Mouse (Mus musculus): Measurements from ENCODE around the gene Gm17359. TPM values are rescaled to one million over a fixed set of nuclear protein-coding genes. Genes with fewer than 3 reads are reported as not detected.

Gene Gm17359
- polyA plus RNA-seq, 1 experiment from 2014 or later: not detected

- Histone ChIP-seq H3K27ac (ENCODE audit: low read depth, low read length) (no peak overlapping the region), H3K27me3 (replicated peaks; ENCODE audit: control insufficient read depth, insufficient read depth, low read length) (no peaks in the 10 kb centered on the region), H3K4me2 (replicated peaks; ENCODE audit: low read depth) (no peak overlapping the region), H3K9me3 (ENCODE audit: control insufficient read depth) (no peaks in the 10 kb centered on the region), H3K9ac (ENCODE audit: low read depth, low read length) (no peak overlapping the region), H3K4me1 (replicated peaks; ENCODE audit: control insufficient read depth, insufficient read depth, low read length) (no peaks in the 10 kb centered on the region), H3K36me3 (ENCODE audit: control insufficient read depth, insufficient read depth) (no peaks in the 10 kb centered on the region), H3K4me3 (ENCODE audit: low read depth, low read length) (no peak overlapping the region)
- 51% methylated on average over 5 of the region's 5 CpGs for WGBS
- ATAC-seq: peak; percentile 70
- TF ChIP-seq CTCF (IDR thresholded peaks at IDR 0.05; ENCODE audit: low read depth): peak; percentile 59
These were observed 40.4 kb upstream of the Gm17359 start for GRCm38 (mm10) chr3:79296049-79296448.

GRCm38 (mm10) chr3:79296586-79296985 lies 39.9 kb upstream of the Gm17359 start:
- no peak for TF ChIP-seq CTCF (IDR thresholded peaks at IDR 0.05; ENCODE audit: low read depth)
- WGBS: 89% methylated on average over 3 of the region's 3 CpGs
- no peak overlapping the region for H3K4me3 ChIP-seq (ENCODE audit: low read depth, low read length)
- no peaks in the 10 kb centered on the region for H3K27me3 ChIP-seq (replicated peaks; ENCODE audit: control insufficient read depth, insufficient read depth, low read length)
- no peaks in the 10 kb centered on the region for H3K4me1 ChIP-seq (replicated peaks; ENCODE audit: control insufficient read depth, insufficient read depth, low read length)
- H3K9me3 ChIP-seq (ENCODE audit: control insufficient read depth): no peaks in the 10 kb centered on the region
- H3K27ac ChIP-seq (ENCODE audit: low read depth, low read length): no peak overlapping the region
- H3K4me2 ChIP-seq (replicated peaks; ENCODE audit: low read depth): no peak overlapping the region
- H3K9ac ChIP-seq (ENCODE audit: low read depth, low read length): no peak overlapping the region
- no peak for ATAC-seq
- no peaks in the 10 kb centered on the region for H3K36me3 ChIP-seq (ENCODE audit: control insufficient read depth, insufficient read depth)

GRCm38 (mm10) chr3:79297281-79297680 lies 39.2 kb upstream of the Gm17359 start:
- Histone ChIP-seq H3K4me2 (replicated peaks; ENCODE audit: low read depth) (no peak overlapping the region), H3K27ac (ENCODE audit: low read depth, low read length) (no peak overlapping the region), H3K4me1 (replicated peaks; ENCODE audit: control insufficient read depth, insufficient read depth, low read length) (no peaks in the 10 kb centered on the region), H3K27me3 (replicated peaks; ENCODE audit: control insufficient read depth, insufficient read depth, low read length) (no peaks in the 10 kb centered on the region), H3K9me3 (ENCODE audit: control insufficient read depth) (no peaks in the 10 kb centered on the region), H3K36me3 (ENCODE audit: control insufficient read depth, insufficient read depth) (no peaks in the 10 kb centered on the region), H3K4me3 (ENCODE audit: low read depth, low read length) (no peak overlapping the region), H3K9ac (ENCODE audit: low read depth, low read length) (no peak overlapping the region)
- no peak for ATAC-seq
- 83% methylated on average over 4 of the region's 4 CpGs for WGBS
- TF ChIP-seq CTCF (IDR thresholded peaks at IDR 0.05; ENCODE audit: low read depth): no peak

- no peaks in the 10 kb centered on the region for H3K27me3 ChIP-seq (replicated peaks; ENCODE audit: control insufficient read depth, insufficient read depth, low read length)
- H3K9ac ChIP-seq (ENCODE audit: low read depth, low read length): no peak overlapping the region
- no peaks in the 10 kb centered on the region for H3K9me3 ChIP-seq (ENCODE audit: control insufficient read depth)
- no peak for ATAC-seq
- no peak overlapping the region for H3K27ac ChIP-seq (ENCODE audit: low read depth, low read length)
- no peak overlapping the region for H3K4me3 ChIP-seq (ENCODE audit: low read depth, low read length)
- no peak for TF ChIP-seq CTCF (IDR thresholded peaks at IDR 0.05; ENCODE audit: low read depth)
- H3K36me3 ChIP-seq (ENCODE audit: control insufficient read depth, insufficient read depth): no peaks in the 10 kb centered on the region
- no peak overlapping the region for H3K4me2 ChIP-seq (replicated peaks; ENCODE audit: low read depth)
- no peaks in the 10 kb centered on the region for H3K4me1 ChIP-seq (replicated peaks; ENCODE audit: control insufficient read depth, insufficient read depth, low read length)
- 87% methylated on average over 15 of the region's 15 CpGs for WGBS
These were observed 37.1 kb upstream of the Gm17359 start for GRCm38 (mm10) chr3:79299401-79299800.

GRCm38 (mm10) chr3:79308605-79309004 lies 27.9 kb upstream of the Gm17359 start:
- H3K9me3 ChIP-seq (ENCODE audit: control insufficient read depth): no peaks in the 10 kb centered on the region
- no peak overlapping the region for H3K27ac ChIP-seq (ENCODE audit: low read depth, low read length)
- no peak for TF ChIP-seq CTCF (IDR thresholded peaks at IDR 0.05; ENCODE audit: low read depth)
- no peak for ATAC-seq
- H3K36me3 ChIP-seq (ENCODE audit: control insufficient read depth, insufficient read depth): no peaks in the 10 kb centered on the region
- WGBS: 81% methylated on average over 4 of the region's 4 CpGs
- no peak overlapping the region for H3K4me2 ChIP-seq (replicated peaks; ENCODE audit: low read depth)
- no peak overlapping the region for H3K9ac ChIP-seq (ENCODE audit: low read depth, low read length)
- H3K4me3 ChIP-seq (ENCODE audit: low read depth, low read length): no peak overlapping the region
- H3K27me3 ChIP-seq (replicated peaks; ENCODE audit: control insufficient read depth, insufficient read depth, low read length): no peaks in the 10 kb centered on the region
- no peaks in the 10 kb centered on the region for H3K4me1 ChIP-seq (replicated peaks; ENCODE audit: control insufficient read depth, insufficient read depth, low read length)

- ATAC-seq: no peak
- Histone ChIP-seq H3K9me3 (ENCODE audit: control insufficient read depth) (no peaks in the 10 kb centered on the region), H3K4me3 (ENCODE audit: low read depth, low read length) (no peak overlapping the region), H3K36me3 (ENCODE audit: control insufficient read depth, insufficient read depth) (no peaks in the 10 kb centered on the region), H3K4me1 (replicated peaks; ENCODE audit: control insufficient read depth, insufficient read depth, low read length) (no peaks in the 10 kb centered on the region), H3K27ac (ENCODE audit: low read depth, low read length) (no peak overlapping the region), H3K9ac (ENCODE audit: low read depth, low read length) (no peak overlapping the region), H3K27me3 (replicated peaks; ENCODE audit: control insufficient read depth, insufficient read depth, low read length) (no peaks in the 10 kb centered on the region), H3K4me2 (replicated peaks; ENCODE audit: low read depth) (no peak overlapping the region)
- 80% methylated on average over 7 of the region's 7 CpGs for whole genome bisulfite sequencing
- no peak for TF ChIP-seq CTCF (IDR thresholded peaks at IDR 0.05; ENCODE audit: low read depth)
These were observed 26.3 kb upstream of the Gm17359 start for GRCm38 (mm10) chr3:79310184-79310583.

- Histone ChIP-seq H3K9ac (ENCODE audit: low read depth, low read length) (no peak overlapping the region), H3K4me2 (replicated peaks; ENCODE audit: low read depth) (no peak overlapping the region), H3K4me3 (ENCODE audit: low read depth, low read length) (no peak overlapping the region), H3K4me1 (replicated peaks; ENCODE audit: control insufficient read depth, insufficient read depth, low read length) (no peaks in the 10 kb centered on the region), H3K27ac (ENCODE audit: low read depth, low read length) (no peak overlapping the region), H3K27me3 (replicated peaks; ENCODE audit: control insufficient read depth, insufficient read depth, low read length) (no peaks in the 10 kb centered on the region), H3K36me3 (ENCODE audit: control insufficient read depth, insufficient read depth) (no peaks in the 10 kb centered on the region), H3K9me3 (ENCODE audit: control insufficient read depth) (no peaks in the 10 kb centered on the region)
- no peak for ATAC-seq
- no peak for TF ChIP-seq CTCF (IDR thresholded peaks at IDR 0.05; ENCODE audit: low read depth)
These were observed 24.6 kb upstream of the Gm17359 start for GRCm38 (mm10) chr3:79311895-79312294.

Measured in intestine, postnatal 0 days (tissue).